Mouse (Mus musculus) lung, embryonic 16.5 days (tissue): Measurements from ENCODE around the gene Plekhg5. TPM values are rescaled to one million over a fixed set of nuclear protein-coding genes. Genes with fewer than 3 reads are reported as not detected.

Experiments
- ATAC-seq: fragments of 200-750 bp; cut with Nextera tagmentation; 2 replicates; pipeline ENCODE4 v1.8.0; 2017; ENCODE audit warnings: low read depth, mild to moderate bottlenecking, moderate library complexity
- H3K27ac ChIP-seq: fragments of 300-500 bp; sonication (generic); 2 replicates; pipeline ENCODE4 v1.5.1; 2014; ENCODE audit warnings: mild to moderate bottlenecking, control low read depth, low read length
- H3K27me3 ChIP-seq: fragments of 300-500 bp; sonication (generic); 2 replicates; pipeline ENCODE4 v1.6.1; 2014; ENCODE audit warnings: low read depth, low read length, mixed read lengths; ENCODE audit not compliant: control insufficient read depth, insufficient read depth
- H3K36me3 ChIP-seq: fragments of 300-500 bp; sonication (generic); 2 replicates; pipeline ENCODE4 v1.6.1; 2014; ENCODE audit warnings: low read length; ENCODE audit not compliant: control insufficient read depth, insufficient read depth
- H3K4me1 ChIP-seq: fragments of 300-500 bp; sonication (generic); replicated peaks from 2 replicates; pipeline ENCODE4 v1.6.1; 2014; ENCODE audit warnings: low read length, mixed read lengths; ENCODE audit not compliant: control insufficient read depth, insufficient read depth
- H3K4me2 ChIP-seq: fragments of 300-500 bp; sonication (generic); 2 replicates; pipeline ENCODE4 v1.6.1; 2014; ENCODE audit warnings: low read depth, low read length, control low read depth
- H3K4me3 ChIP-seq: fragments of 300-500 bp; sonication (generic); 2 replicates; pipeline ENCODE4 v1.5.1; 2014; ENCODE audit warnings: mild to moderate bottlenecking, low read length, control low read depth
- H3K9ac ChIP-seq: fragments of 300-500 bp; sonication (generic); 2 replicates; pipeline ENCODE4 v1.6.1; 2014; ENCODE audit warnings: low read length, control low read depth
- H3K9me3 ChIP-seq: fragments of 300-500 bp; sonication (generic); 2 replicates; pipeline ENCODE4 v1.6.1; 2016; ENCODE audit warnings: low read length; ENCODE audit not compliant: control insufficient read depth
- WGBS: fragments of 180-500 bp; shearing (Covaris S2); extraction: QIAGEN DNeasy Blood & Tissue Kit; methylation state at CpG from one replicate; pipeline ENCODE4 v1.1.7; 2014; 5-methylcytosine and 5-hydroxymethylcytosine counted together
- polyA plus RNA-seq: library from polyadenylated mRNA; unstranded; fragments of >200 nt; fragmentation: Nextera tagmentation; extraction: Ambion mirVana; gene quantifications from 2 replicates; pipeline ENCODE4 v1.2.1, GENCODE M21; 2015

Gene Plekhg5
- polyA plus RNA-seq, 1 experiment from 2014 or later = 23.3 TPM

DNA sequence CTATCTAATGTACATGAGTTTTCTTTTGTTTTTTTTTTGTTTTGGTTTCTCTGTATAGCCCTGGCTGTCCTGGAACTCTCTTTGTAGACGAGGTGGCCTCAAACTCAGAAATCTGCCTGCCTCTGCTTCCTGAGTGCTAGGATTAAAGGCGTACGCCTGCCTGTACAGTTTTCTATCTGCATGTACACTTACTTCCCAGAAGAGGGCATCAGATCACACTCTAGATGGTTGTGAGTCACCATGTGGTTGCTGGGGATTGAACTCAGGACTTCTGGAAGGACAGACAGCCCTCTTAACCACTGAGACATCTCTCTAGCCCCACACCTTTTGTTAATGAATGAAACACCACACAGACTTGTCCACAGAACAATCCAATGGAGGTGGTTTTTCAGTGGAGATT lies 7.0 kb downstream of the Plekhg5 start:
- Histone ChIP-seq H3K4me1 (no peaks in the 10 kb centered on the region), H3K4me2 (no peak overlapping the region), H3K27ac (no peak overlapping the region), H3K9me3 (no peaks in the 10 kb centered on the region), H3K36me3 (no peaks in the 10 kb centered on the region), H3K9ac (no peak overlapping the region), H3K27me3 (no peaks in the 10 kb centered on the region), H3K4me3 (no peak overlapping the region)
- WGBS = 82% methylated on average over 3 of the region's 3 CpGs
- no peak for ATAC-seq

DNA sequence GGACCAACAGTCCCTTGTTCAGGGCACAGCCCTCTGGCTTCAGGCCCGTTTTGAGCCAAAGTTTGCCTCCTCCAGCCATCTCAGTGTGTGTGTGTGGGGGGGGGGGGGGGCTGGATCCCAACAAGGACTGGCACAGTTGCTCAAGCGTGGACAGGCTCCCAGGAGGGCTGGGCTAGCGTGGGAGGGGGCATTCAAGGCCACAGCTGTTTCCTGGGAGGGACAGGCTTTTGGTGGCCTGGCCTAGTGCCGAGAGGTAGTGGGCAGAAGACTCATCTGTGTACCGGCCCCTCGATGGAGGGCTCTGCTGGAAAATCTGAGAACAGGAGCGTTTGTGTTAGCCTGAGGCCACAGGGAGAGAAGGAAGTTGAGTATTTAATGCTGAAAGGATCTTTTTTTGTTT lies 7.6 kb downstream of the Plekhg5 start:
- Histone ChIP-seq H3K9ac (no peak overlapping the region), H3K4me1 (no peaks in the 10 kb centered on the region), H3K4me2 (no peak overlapping the region), H3K27me3 (no peaks in the 10 kb centered on the region), H3K27ac (no peak overlapping the region), H3K9me3 (no peaks in the 10 kb centered on the region), H3K4me3 (no peak overlapping the region), H3K36me3 (no peaks in the 10 kb centered on the region)
- 57% methylated on average over 7 of the region's 7 CpGs for WGBS
- ATAC-seq = no peak

DNA sequence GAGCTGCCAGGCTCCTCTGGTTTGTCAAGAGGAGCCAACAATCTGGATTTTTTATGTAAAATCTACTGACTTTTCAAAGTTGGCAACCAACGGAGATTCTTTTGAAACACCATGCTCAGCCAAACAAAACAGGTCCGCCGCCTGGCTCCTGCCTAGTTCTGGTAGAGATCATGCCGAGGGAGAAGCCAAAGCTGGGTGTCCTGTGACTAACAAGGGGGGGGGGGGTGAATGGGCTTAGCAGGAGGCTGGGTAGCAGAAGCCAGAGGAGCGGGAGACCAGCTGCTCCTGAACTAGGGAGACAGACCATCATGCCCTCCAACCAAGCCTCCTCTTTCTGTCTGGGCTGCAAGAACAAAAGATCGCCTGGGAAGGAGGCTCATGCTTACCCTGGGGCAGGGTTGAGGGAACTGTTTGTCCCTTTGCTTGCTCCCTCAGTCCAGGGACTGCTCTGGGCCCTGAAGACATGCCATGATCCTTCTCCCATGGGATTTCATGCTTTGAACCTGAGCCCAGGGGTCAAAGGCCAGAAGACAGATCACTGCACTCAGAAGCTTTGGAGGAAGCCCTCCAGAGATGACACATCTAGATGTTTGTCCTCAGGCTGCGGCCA lies 11.4 kb downstream of the Plekhg5 start:
- H3K4me1 ChIP-seq = peaks cover 6% of the 10 kb centered on the region
- ATAC-seq = no peak
- no peaks in the 10 kb centered on the region for H3K27me3 ChIP-seq

DNA sequence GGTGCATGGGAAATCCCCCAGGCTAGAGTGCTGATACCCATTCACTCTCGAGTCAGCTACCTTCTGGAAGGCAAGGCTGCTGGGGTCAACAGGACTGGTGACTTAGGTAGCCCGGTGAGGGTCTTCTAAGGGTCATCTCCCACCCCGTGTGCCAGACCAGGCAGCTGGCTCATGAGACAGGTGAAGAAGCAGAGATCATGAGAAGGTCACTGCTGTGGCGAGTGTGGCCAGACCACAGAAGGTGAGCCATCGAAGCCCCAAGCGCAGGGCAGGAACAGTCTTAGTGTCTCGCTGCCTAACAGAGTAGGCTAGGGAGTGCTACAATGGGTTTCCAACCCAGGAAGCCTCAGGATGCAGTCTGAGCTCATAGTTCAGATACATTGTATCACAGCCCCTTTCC lies 12.3 kb downstream of the Plekhg5 start:
- Histone ChIP-seq H3K4me1 (peaks cover 6% of the 10 kb centered on the region), H3K9me3 (no peaks in the 10 kb centered on the region), H3K4me2 (no peak overlapping the region), H3K27me3 (no peaks in the 10 kb centered on the region), H3K9ac (no peak overlapping the region), H3K36me3 (no peaks in the 10 kb centered on the region; the same call in 1 of the 2 replicates), H3K4me3 (no peak overlapping the region), H3K27ac (no peak overlapping the region)
- no peak for ATAC-seq
- 82% methylated on average over 7 of the region's 7 CpGs for WGBS

More for the DNA sequence above, 11.4 kb downstream of the Plekhg5 start:
- Histone ChIP-seq H3K36me3 (no peaks in the 10 kb centered on the region), H3K9me3 (no peaks in the 10 kb centered on the region), H3K9ac (no peak overlapping the region), H3K27ac (no peak overlapping the region), H3K4me2 (no peak overlapping the region), H3K4me3 (no peak overlapping the region)
- WGBS = 61% methylated on average over 7 of the region's 7 CpGs

DNA sequence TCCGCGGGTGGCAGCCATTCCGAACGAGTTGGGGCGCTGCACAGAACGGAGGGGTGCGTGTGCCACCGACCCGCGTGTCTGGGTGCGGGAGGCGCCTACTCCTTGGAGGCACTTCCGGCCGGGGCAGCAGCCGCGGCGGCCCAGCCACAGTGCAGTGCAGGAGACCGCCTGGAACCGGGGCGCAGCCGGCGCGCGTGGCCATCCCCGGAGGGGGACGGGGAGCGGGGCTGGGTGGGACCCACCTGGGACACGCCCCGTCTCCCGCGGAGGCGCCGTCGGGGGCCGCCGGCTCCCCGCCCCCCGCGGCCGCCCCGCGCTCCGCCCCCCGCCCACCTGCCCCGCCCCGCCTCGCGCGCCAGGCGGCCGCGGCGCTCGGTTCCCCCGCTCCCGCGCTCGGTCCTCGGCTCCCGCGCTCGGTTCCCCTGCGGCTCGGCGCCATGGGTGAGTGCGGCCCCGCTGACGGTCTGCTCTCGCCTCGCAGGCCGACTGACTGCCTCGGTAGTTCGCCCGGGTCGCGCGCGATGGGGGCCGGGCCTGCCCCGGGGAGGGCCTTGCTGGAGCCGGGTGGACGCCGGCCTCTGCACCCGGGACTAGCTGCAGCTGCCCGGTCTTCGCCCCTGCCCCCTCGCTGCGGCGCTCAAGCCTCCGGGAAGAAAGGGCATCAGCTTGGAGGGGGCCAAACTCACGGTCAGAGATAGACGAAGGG lies 14.4 kb downstream of the Plekhg5 start:
- no peaks in the 10 kb centered on the region for H3K9me3 ChIP-seq
- H3K4me2 ChIP-seq = peak overlapping the region; percentile 77
- peak overlapping the region; percentile 26 for H3K27ac ChIP-seq
- under 1% methylated on average over 43 of the region's 92 CpGs for WGBS
- H3K27me3 ChIP-seq = no peaks in the 10 kb centered on the region
- ATAC-seq = peak; percentile 92
- H3K9ac ChIP-seq = peak overlapping the region; percentile 83
- no peaks in the 10 kb centered on the region; the same call in 1 of the 2 replicates for H3K36me3 ChIP-seq
- peak overlapping the region; percentile 79 for H3K4me3 ChIP-seq
- H3K4me1 ChIP-seq = peaks cover 6% of the 10 kb centered on the region

DNA sequence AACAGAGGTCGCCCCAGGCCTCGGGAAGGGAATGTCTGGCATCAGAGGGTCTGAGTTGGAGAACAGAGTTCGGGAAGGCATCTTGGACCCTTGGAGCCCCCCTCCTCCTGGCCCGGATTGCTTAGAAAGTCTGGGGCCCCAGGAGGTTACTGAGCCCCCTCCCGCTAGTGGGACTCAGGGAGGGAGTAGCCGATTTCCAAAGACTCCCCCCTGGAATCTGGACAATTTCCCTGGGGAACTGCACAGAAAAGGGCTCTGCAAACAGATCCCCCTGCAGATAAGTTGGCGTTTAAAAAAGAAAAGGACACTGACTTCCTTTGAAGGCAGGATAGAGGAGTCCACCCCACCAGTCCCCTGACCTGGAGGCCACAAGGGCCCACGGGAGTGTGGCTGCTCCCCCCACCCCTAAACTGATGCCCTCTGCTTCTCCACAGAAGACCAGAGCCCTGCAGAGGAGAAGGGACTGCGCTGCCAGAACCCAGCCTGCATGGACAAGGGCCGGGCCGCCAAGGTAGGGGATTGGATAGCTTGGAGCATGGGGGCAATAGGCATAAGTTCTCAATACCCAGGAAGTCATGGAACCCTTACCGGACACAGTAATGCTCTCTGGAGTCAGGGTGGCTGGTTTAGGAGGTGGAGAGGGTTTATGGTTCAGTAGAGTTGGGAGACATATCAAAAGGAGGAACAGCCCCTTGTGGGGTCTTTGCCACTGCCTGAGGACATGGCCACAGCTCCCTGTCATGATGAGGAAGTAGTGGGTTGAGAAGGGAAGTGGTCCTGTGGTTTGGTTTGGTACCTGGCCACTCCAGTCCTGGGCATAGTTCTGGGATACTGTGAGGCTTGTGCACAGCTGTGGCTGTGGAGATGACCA lies 15.1 kb downstream of the Plekhg5 start:
- 8% methylated on average over 12 of the region's 12 CpGs for WGBS
- H3K36me3 ChIP-seq = no peaks in the 10 kb centered on the region; the same call in 1 of the 2 replicates

DNA sequence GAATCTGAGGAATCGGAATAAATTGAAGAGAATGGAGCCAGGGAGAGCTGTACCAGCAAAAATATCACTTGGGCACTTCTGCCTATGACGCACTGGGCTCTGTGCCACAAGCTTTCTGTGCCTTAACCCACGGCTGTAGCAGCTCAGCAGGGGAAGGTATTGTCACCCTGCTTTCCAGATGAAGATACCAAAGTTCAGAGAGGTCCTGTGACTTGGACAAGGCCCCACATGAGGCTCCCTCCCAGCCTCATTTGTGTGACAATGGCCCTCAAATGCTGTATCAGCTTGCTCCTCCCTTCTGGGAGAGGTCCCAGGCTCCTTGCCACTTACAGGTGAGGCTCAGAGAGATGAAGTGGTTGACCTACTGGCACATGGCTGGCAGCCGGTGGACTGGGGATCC lies 15.8 kb downstream of the Plekhg5 start:
- H3K27ac ChIP-seq = no peak overlapping the region
- no peaks in the 10 kb centered on the region for H3K9me3 ChIP-seq
- 30% methylated on average over 4 of the region's 4 CpGs for WGBS
- H3K4me1 ChIP-seq = peaks cover 6% of the 10 kb centered on the region
- no peak for ATAC-seq
- H3K4me3 ChIP-seq = peak overlapping the region; percentile 79; the same call in 1 of the 2 replicates
- H3K9ac ChIP-seq = peak overlapping the region; percentile 83; the same call in 1 of the 2 replicates
- H3K4me2 ChIP-seq = peak overlapping the region; percentile 77
- no peaks in the 10 kb centered on the region for H3K27me3 ChIP-seq
- H3K36me3 ChIP-seq = no peaks in the 10 kb centered on the region; the same call in 1 of the 2 replicates

More for the DNA sequence above, 15.1 kb downstream of the Plekhg5 start:
- Histone ChIP-seq H3K4me1 (peaks cover 6% of the 10 kb centered on the region), H3K4me2 (peak overlapping the region; percentile 77), H3K4me3 (peak overlapping the region; percentile 79), H3K9me3 (no peaks in the 10 kb centered on the region), H3K9ac (peak overlapping the region; percentile 83), H3K27ac (peak overlapping the region; percentile 26), H3K27me3 (no peaks in the 10 kb centered on the region)
- peak; percentile 13; the same call in 1 of the 2 replicates for ATAC-seq

DNA sequence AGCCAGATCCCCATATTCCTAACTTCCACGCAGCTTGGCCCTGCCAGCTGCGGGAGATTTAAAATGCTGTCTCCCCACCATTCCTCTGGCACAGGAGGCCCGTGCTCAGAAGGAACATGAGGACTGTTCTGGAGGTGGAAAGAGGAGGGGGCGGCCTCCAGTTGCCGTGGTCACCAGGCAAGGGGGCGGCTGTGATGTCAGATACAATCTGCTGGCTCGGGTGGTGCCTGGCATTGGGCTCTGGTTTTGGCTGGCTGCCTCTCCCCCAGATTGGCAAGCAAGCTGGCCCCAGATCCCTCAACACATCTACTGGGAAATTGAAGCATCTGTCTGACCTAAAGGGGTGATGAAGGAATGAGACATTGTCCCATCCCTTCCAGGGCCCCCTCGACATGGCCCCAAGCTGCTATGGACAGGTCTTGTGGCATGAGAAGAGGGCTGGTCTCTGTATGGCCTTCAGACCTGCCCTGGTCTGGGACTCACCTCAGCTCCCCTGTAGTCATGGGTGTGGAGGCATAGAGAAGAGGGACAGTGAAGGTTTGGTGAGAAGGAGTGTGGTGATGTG lies 16.3 kb downstream of the Plekhg5 start:
- 58% methylated on average over 8 of the region's 8 CpGs for WGBS
- Histone ChIP-seq H3K9ac (no peak overlapping the region), H3K27me3 (no peaks in the 10 kb centered on the region), H3K4me2 (no peak overlapping the region), H3K27ac (no peak overlapping the region), H3K36me3 (no peaks in the 10 kb centered on the region; the same call in 1 of the 2 replicates), H3K4me3 (no peak overlapping the region), H3K4me1 (peaks cover 6% of the 10 kb centered on the region), H3K9me3 (no peaks in the 10 kb centered on the region)
- no peak for ATAC-seq
